Mouse (Mus musculus) cerebellum, adult 2 months (tissue): ENCODE results near the gene Cds2.

Experiments used
- CTCF ChIP-seq: fragments of 200-500 bp; IDR thresholded peaks from 2 replicates; pipeline ENCODE4 v1.5.1; 2011; ENCODE audit warnings: low read depth, mild to moderate bottlenecking, control low read depth, low read length, moderate library complexity, borderline replicate concordance; ENCODE audit not compliant: insufficient read depth
- POLR2A ChIP-seq: fragments of 200-500 bp; IDR thresholded peaks from 2 replicates; pipeline ENCODE4 v1.6.1; 2011; ENCODE audit warnings: low read length, control low read depth, borderline replicate concordance; ENCODE audit not compliant: insufficient read depth

GRCm38 (mm10) chr2:132266086-132266485, 3.1 kb downstream of the Cds2 start:
- no peak for TF ChIP-seq POLR2A
- no peak for TF ChIP-seq CTCF
